Mouse (Mus musculus) c-Kit-positive CD71-positive TER-119-positive erythroid progenitor cells, embryonic 14.5 days (primary cell): ENCODE measurements at regions not wholly inside any gene's neighbourhood (a gene's known extent, or its start where the extent isn't known, plus 50 kb on each side); places are given as distances from the start of the nearest gene placed in this dataset.

Experiments
- DNase-seq: peaks from one replicate; pipeline ENCODE4 v3.0.0-alpha.2; 2013; ENCODE audit warnings: low spot score

- DNase-seq: no peak
Measured at GRCm38 (mm10) chr4:5379215-5379614, 586.1 kb upstream of the Impad1 start.

- no peak for DNase-seq
Measured at GRCm38 (mm10) chr4:5358274-5358673, 565.1 kb upstream of the Impad1 start.

- no peak for DNase-seq
Measured at GRCm38 (mm10) chr4:5346226-5346625, 553.1 kb upstream of the Impad1 start.

GRCm38 (mm10) chr4:5344739-5345138, 551.6 kb upstream of the Impad1 start:
- no peak for DNase-seq

GRCm38 (mm10) chr4:5344311-5344710, 551.2 kb upstream of the Impad1 start:
- no peak for DNase-seq

- no peak for DNase-seq
Measured at GRCm38 (mm10) chr4:5337158-5337896, 544.2 kb upstream of the Impad1 start.

- DNase-seq: no peak
Measured at GRCm38 (mm10) chr4:5335030-5335429, 541.9 kb upstream of the Impad1 start.

- DNase-seq: no peak
Measured at GRCm38 (mm10) chr4:5328497-5329194, 535.5 kb upstream of the Impad1 start.

GRCm38 (mm10) chr4:5327171-5327661, 534.1 kb upstream of the Impad1 start:
- DNase-seq: peak; percentile 1

- DNase-seq: no peak
Measured at GRCm38 (mm10) chr4:5301461-5301860, 508.3 kb upstream of the Impad1 start.

- DNase-seq: no peak
Measured at GRCm38 (mm10) chr4:5301017-5301416, 507.9 kb upstream of the Impad1 start.

- no peak for DNase-seq
Measured at GRCm38 (mm10) chr4:5299208-5299607, 506.1 kb upstream of the Impad1 start.

GRCm38 (mm10) chr4:5294030-5294429, 500.9 kb upstream of the Impad1 start:
- DNase-seq: no peak

- no peak for DNase-seq
Measured at GRCm38 (mm10) chr4:5276113-5276512, 483.0 kb upstream of the Impad1 start.
